Mouse (Mus musculus): Measurements from ENCODE around the gene Cacna1d.

- TF ChIP-seq GATA1 (IDR thresholded peaks at IDR 0.05; ENCODE audit: borderline replicate concordance, low read length) (no peak), CTCF (IDR thresholded peaks at IDR 0.05; ENCODE audit: low read depth, low read length) (no peak), POLR2AphosphoS5 (IDR thresholded peaks at IDR 0.05; ENCODE audit: insufficient replicate concordance, low read depth, low read length) (no peak)
Measured at GRCm38 (mm10) chr14:30171593-30171992, 319.7 kb downstream of the Cacna1d start.

Measured in G1E (cell line).